Mouse (Mus musculus) retina, postnatal 1 day (tissue): ENCODE results near the gene Rin3.

ENCODE experiments used
- DNase-seq: peaks from one replicate; pipeline ENCODE4 v3.0.0-alpha.2; 2012

Gene Rin3

DNA sequence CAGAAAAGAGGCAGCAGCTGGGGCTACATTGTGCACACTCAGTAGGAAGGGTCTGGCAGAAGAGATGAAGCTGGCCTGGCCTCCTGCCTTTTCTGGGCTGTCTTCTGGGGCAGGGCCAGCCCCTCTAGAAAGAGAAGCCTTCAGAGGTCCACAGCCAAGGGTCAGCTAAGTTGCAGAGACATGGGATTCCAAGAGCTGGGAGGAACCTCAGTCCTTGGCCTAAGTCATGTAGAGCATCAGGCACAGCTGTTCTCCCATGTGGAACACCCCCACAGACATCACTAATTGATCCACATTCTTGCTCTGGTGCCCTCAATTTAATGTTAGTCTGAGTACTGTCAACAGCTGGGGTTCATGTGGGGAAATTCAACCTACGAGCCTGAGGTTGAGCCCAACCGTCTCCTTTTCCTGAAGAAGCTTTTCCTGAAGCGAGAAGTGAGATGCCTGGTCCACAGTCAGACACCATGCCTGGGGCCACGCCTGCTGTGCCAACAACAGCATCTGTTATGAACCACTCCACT, 20.0 kb downstream of the Rin3 start:
- no peak for DNase-seq

DNA sequence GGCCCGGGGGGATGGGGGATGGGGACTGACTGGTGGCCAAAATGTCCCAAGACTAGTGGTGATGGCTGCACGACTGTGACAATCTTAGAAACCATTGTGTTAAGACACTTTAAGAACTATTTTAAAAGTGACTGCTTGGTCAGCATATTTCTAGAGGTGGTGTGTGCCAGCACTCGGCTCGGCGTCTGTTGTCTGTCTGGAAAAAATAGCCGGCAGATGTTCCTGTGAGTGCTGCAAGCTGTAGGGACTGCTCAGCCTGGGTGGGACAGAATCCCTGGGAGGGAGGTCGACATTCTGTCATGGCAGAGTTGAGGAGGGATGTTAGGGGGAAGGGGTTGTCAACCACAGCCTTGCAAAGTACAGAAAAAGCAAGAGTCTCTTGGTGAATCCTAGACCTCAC, 21.0 kb downstream of the Rin3 start:
- no peak for DNase-seq

DNA sequence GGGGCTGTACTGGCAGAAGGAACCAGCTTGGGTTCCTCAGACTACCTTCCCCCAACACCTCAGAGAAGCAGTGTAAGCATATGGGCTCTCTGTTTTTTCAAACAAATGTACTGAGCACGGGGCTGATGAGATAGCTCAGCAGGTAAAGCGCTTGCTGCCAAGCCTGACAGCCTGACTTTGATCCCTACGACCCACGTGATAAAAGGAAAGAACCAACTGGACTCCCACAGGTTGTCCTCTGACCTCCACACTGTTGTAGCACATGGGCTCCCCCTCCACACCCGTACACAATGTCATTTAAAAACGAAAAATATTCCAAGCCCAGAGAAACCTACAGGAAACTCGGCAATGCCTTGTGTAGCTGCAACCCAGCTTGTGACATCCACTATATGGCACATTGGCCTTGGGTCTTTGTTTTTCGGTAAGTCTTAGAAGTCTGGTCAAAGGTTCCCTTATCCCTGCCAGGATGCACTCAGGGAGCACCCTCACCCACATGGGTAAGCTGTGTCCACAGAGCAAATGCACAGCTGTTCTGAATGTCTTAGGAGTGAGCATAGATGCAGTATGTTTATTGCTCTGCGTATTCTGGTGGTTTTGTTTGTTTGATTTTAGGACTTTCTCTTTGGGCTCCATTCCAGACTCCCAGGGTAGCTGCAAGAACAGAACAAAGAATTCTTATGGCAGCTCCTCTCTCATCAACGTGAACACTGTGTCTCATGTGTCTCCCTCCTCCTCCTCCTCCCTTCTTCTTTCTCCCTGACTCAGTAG, 22.4 kb downstream of the Rin3 start:
- no peak for DNase-seq

DNA sequence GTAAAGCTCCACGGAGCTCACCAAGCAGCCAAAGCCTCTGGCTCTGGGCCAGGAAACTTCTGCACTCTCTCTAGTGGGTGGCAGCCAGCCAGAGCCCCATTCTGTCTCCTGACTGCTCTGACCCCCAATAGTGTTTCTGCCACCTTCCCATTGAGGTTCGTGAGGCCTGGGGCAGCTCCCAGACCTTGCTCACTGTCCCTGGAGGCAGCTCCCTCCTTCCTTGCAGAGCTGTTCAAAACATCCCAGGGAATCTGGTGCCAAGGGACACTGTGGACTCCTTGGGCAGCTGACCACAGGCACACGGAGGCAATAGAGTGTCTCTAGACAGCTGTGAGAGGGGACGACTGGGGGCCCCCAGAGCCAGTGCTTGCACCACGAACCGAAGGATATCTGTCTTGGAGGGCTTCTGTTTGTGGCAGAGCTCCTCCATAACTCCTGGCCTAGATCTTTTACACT, 25.2 kb downstream of the Rin3 start:
- peak; percentile 55 for DNase-seq

DNA sequence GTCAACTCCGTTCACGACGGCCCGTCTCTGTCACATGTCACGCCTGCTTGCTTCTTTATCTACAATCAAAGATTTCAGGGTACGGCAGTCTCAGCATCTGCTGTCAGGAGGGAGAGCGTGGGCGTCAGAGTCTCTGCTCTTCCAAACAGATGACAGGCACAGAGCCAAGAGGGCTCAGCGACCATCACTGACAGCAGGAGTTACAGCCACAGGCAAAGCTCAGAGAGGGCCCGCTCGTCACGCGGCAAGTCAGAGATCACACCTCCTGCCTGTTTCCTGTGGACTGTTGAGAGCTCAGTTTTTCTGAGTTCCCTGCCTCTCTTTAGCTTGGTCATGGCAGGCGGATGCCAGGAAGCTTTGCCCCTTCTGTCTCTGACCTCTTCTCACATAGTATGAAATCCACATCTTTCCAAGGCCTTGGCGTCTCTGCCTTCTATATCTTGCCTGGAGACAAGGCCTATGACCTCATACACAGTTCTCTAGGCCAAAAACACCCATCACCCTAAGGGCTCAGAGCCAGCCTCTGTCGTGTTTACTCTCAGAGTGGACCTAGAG, 25.7 kb downstream of the Rin3 start:
- DNase-seq, result peak; percentile 67

DNA sequence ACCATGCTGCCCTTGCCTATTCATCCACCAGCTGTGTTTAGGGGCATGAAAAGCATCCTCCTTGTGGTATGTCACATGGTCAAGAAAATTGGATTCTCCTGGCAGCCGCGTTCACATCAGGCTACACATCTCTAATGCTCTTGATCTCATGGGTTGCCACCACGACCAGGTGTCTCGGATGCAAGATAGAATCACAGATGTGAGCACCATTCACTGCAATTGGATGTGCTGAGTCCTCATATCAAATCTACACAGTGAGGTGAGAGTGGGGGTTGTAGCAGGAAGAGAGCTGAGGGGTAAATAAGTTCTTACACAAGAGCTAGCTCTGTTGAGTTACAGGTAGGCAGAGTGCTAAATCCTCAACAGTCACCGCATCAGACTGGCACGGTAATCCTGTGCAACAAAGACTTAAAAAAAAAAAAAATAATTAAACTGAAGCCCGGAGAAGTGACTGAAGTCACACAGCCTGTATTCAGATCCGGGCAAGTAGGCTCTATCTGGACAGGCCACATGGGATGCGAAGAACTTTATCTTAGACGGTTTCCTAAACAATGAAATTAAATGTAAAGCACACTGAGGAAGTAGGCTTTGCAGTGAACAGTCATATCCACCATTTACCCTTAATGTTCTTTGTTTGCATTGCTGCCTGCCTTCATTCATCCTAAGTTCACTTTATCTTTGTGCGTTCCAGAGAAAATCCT, 26.4 kb downstream of the Rin3 start:
- no peak for DNase-seq

DNA sequence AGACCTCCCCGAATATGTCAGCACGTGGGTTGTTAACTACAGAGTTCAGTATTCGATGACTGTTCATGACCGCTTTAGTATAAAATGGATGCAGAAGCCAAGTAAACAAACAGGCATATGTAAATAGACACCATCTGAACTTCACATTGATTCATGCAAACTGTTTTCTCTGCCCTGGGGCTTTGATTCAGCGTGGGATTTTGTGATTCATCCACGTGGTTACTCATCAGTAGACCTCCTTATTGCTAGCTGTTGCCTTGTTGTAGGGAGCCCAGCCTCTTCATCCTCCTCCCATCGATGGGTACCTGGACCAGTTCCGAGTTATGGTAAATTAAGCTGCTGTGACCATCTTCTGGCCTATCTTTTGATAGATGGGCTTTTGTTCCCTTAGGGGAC, 26.9 kb downstream of the Rin3 start:
- no peak for DNase-seq

DNA sequence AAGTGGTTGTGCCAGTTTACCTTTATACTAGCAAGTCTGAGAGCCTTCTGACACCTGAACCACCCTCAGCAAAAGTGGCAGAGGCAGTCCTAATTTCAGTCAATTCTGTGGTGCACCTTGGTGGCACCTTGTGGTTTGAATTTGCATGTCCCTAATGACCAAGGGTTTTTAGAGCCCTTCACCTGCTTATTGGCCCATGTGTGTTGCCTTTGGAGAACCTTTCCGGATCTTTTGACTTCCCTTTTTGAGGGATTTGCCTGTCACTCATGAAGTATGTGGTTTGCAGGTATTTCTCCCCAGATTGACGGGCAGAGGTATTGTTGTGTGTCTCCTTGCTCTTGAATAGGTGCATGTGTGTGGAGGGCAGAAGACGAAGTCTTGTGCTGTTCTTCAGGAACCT, 27.4 kb downstream of the Rin3 start:
- no peak for DNase-seq

DNA sequence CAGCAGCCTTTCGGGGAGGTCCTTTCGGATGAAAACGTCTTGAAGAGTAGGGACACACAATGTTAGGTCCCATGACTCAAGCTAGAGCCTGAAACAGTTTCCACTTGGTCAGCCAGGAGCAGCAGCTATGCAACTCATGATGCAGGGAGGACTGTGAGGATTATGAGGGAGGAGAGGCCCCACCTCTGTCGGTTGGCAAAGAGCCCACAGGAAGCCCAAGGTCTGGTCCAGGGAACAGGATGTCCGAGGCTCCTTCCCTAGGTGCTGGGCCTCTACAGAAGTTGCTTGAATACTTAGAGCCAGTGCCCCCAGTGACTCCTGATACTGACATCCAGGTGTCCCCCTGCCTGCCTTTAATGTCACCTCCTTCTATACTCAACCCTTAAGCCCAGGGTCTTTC, 28.6 kb downstream of the Rin3 start:
- DNase-seq, result no peak

DNA sequence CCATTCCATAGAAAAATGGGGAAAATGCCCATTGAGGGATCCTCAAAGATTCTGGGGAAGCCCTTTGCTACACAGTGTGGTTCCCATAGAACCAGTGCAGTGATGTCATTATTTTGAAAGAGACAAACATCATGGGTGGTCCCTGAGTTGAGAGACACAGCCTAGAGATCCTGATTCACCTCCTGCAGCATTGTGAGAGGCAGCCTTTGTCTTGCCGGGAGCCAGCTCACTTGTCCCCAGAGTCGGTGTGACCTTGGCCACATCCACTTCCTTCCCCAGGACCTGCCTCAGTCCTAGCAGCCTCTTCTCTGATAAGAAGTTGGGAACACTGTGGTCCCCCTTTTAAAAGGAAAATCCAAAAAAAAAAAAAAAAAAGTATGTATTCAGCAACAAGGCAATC, 36.3 kb downstream of the Rin3 start:
- DNase-seq, result peak; percentile 52

DNA sequence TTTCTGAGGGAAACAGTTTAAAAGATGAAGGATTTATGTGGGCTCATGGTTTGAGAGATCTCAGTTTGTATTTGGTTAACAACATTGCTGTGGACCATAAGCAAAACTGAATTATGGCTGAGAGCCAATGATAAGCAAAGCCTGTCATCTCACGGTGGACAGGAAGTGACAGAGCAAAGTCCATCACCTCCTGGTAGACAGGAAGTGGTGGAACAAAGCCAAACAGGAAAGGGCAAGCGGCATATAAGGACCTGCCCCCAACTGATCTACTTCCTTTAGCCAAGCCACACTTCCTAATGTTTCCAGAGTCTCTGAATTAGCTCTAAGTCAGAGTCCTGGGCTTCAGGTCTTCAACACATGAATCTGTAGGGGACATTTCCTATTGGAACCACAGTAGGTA, 37.1 kb downstream of the Rin3 start:
- peak; percentile 15 for DNase-seq

DNA sequence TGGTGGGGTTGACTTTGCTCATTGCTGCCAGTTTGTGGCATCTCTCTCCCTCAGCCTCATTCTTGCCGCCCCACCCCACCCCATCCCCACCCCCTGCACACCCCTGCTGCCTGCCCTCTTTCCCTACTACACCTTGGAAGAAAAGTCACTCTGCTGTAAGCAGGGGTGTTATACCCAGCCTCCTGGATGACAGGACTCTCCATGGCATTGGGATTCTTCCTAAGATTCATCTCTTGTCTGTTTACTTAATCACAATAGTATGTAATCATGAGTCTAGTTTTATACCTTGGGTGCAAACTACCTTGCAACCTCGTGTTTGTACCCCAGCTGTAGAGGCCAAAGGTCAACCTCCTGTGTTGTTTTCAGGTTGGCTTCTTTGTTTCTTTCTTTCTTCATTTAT, 37.5 kb downstream of the Rin3 start:
- DNase-seq, result no peak

DNA sequence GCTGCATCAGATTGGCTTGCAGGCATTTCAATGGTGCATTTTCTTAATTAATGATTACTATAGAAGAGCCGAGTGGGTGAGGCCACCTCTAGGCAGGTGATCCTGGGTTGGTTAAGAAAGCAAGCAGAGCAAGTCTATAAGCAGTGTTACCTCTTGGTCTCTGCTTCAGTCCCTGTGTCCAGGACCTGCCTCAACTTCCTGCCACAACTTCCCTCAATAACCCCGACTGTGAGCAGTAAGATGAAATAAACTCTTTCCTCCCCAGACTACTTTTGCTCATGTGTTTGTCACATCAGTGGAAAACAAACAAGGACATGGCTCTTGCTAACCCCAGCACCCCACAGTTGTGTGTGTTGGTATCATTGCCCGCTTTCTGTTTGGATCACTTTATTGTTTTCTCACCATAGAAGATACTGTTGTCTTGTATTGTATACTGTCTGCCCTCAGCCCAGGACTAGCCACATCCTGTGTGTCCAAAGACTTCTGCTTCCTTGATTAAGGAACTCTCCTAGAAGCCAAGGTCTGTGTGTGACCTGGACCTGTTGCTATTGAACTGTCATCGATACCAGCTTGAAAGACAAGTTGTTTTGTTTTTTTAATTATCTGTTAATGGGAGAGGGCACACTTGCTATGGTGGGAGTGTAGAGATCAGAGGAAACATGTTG, 38.3 kb downstream of the Rin3 start:
- DNase-seq, result no peak

DNA sequence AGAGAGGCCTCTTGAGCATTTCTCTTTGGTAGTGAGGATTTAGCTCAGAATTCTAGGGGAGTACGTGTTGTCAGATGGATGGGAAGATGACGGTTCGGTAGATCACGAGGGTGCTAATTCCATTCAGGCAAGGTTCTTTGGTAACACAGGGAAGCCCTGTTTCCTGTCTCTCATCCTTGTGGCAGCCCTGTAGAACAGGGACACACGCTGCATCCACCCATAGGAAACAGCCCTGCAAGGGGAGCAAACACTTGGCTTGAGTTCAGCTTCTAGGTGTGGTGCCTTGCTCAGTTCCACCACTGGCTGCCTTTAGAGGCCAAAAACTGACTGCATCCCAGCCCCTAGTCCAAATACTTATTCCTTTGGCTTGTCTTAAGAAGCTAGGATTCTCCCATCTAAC, 39.0 kb downstream of the Rin3 start:
- no peak for DNase-seq

DNA sequence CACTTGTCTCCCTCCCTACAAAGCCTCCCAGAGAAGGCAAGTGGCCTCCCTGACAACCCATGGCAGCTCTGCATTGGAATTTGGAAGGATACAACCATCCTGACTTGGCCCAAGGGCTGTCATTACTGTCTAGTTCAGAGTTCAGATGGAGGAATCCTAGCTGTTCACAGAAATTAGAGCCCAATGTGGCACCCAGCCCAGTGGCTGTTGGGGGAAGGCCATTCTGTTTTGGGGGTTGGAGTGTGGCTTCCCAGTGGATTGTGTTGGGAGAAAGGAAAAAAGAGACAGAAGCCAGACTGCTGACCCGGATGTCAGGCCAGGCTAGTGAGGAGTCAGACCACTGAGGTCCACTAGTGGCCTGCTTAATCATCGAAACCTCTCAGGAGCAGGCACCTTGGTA, 40.5 kb downstream of the Rin3 start:
- DNase-seq, result no peak

DNA sequence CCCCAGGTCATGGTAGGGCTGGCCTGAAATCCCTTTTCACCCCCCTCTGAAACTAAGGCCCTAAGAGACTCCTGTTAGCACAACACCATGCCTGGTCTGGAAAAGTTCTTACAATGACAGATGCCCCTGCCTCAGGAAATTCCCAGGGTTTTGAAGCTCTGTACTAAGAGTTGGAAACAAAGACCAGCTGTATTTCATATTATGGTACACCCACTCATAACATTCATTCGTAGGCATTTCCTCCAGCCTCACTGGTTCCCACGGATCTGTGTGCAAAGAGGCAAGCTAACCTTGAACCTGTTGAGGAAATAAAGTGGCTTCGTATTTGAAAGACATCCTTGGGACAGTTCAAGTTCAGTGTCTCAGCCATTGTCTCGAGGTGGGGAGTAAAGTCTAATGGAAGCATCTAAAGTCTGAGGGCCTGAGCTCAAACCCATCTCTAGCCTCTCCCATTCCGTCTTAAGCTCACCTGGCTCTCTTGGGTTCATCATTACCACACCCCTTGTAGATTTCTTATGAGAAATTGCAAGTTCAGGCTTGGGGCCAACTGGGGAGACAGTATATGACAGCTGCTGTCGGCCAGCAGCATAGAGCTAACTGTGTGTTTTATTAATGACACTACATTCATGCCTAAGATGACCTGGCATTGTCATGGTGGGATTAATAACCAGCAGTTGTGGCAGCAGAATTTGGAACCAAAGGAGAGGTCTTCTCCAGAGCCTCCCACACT, 41.5 kb downstream of the Rin3 start:
- no peak for DNase-seq

DNA sequence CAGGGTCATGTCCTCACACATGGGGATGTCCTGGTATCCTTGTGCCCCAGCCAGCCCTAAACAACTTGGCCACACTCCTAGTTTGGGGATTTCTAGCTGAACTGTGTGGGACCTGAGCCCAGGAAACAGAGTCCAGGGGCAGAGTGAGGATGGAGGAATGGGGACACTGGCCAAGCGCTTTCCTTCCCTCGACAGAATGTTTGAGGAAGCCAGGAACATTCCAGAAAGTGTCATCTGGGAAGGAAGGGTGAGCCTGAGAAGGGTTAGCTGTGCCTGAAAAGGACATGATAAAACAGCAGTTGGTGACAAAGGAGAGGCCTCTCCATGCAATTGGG, 42.0 kb downstream of the Rin3 start:
- no peak for DNase-seq

DNA sequence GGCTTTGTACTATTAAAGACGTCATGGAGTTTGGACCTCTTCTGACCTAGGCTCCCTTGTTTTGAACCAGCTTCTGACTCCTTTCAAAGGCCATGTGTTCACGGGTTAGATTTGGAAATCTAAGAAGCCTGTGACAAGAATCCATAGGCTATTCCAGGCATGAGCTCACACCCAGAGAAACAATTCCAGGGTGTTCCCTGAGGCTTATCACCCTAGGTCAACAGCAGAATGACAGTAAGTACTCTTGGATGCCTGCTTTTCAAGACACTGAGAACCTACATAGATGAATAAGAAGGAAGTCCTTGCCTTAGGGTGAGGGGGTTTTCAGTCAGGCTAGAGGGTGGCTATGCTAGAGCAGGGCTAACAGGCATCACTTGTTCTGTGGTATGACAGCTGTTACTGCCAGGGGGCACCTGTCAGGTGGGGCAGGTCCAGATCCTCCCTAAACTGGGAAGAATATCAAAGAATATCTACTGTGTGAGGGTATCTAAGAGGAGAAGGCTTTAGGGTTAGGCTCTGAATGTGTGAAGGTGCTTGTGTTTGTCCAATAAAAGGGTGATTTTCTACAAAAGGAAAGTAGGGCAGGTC, 44.0 kb downstream of the Rin3 start:
- DNase-seq, result no peak

DNA sequence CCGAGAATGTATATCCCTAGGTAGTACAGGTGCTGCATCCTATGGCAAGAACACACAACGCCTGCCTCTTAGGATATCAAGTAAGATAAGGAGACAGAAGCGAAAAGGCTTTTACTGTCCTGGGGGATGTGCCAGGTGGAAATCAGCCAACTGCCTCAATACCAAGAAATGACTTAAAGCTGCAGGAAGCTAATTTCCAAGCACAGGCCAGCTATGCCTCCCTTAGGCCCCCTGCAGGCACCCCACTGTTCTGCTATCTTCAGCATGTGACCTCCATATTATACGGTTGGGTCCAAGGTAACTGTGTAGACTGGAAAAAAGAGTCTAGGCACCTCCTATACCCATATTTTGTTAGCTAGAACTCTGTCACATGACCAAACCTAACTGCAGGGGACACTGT, 44.7 kb downstream of the Rin3 start:
- DNase-seq, result no peak

DNA sequence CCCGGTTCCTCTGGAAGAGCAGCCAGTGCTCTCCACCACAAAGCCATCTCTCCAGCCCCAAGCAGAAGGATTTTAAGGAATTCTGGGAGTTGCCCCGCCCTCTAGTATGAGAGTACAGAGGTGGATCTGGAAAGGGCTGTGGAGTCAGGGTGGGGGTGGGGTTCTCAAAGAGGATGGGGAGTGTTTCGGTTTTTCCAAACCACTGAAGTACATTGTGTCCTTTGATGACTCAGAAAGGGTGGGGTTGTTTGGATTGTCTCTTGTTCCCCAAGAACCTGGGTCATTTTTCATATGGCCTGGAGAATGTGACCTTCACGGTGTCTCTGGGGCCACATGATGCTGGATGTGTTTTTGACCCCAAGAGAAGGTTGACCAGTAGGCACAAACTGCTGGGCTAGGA, 45.2 kb downstream of the Rin3 start:
- DNase-seq, result no peak

DNA sequence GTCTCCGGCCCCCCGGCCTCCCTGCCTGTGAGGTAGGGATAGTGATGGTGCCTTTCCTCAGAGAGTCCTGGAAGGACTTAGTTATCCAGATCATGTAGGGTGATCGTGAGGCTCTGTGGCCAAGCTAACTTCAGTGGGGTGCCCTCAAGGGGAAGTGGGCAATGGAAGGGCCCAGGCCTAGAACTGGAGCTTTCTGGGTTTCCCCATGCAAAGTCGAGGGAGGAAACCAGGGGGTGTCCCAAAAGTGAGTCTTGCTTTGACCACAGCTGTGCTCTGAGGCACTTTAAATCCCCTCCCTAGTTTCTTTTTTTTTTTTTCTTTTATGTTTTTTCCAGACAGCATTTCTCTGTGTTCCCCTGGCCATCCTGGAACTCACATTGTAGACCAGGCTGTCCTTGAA, 47.3 kb downstream of the Rin3 start:
- no peak for DNase-seq

DNA sequence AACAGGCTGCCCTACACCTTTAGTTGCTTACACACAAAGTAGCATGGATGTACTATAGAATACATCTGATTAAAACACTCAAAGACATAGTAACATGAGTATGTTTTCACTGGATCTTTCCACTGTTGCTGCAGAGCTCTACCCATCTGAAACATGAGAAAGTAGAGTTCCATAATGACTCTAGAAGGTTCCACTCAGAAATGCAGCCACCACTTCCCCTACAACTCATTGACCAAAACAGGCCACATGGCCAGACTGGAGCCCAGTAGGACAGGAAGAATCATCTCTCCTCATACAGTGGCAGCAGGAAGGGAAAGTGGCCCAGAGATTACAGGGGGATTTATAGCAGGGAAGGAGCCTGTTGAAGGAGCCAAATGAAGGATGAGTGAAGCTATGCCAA, 47.9 kb downstream of the Rin3 start:
- no peak for DNase-seq

DNA sequence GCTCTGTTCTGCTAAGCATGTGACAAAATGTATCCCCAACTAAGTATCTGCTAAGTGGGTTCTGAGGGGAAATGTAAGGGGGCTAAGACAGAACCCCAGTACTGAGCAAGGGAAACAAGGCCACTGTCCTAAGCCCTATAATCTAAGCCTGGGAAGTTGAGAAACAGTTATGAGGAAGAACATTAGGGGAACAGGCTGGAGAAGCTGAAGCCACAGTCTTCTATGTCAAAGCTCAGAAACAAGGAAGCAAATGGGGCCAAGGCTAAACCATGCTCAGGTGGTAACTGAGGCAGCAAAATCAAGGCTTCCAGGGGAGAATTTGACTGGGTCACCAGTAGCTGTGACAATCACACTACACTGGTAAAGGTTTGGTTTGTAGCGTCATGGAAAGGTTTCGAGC, 50.3 kb downstream of the Rin3 start:
- DNase-seq, result no peak
